Mouse (Mus musculus): Measurements from ENCODE around the gene Hspa12a.

The Hspa12a gene

GRCm38 (mm10) chr19:58942841-58943828 is at the start of gene Hspa12a, which contains the start of gene Eno4:
Hspa12a (minus strand) TSS chr19:58943654.
Eno4 (plus strand) TSS chr19:58943425.
- DNase-seq (ENCODE audit: low read depth in 2 of 2, low spot score in 2 of 2): peak; percentile 90 to 93

- no peak for DNase-seq (ENCODE audit: low read depth in 2 of 2, low spot score in 2 of 2)
Observed at GRCm38 (mm10) chr19:58981571-58981970, 38.1 kb upstream of the Hspa12a start.

GRCm38 (mm10) chr19:58980056-58980440 is 36.6 kb upstream of the Hspa12a start:
- no peak for DNase-seq (ENCODE audit: low read depth in 2 of 2, low spot score in 2 of 2)

GRCm38 (mm10) chr19:58979436-58980055 is 36.1 kb upstream of the Hspa12a start:
- no peak for DNase-seq (ENCODE audit: low read depth in 2 of 2, low spot score in 2 of 2)

- DNase-seq (ENCODE audit: low read depth in 2 of 2, low spot score in 2 of 2): no peak
Observed at GRCm38 (mm10) chr19:58978401-58979171, 35.1 kb upstream of the Hspa12a start.

GRCm38 (mm10) chr19:58975216-58975863 is 31.9 kb upstream of the Hspa12a start:
- DNase-seq (ENCODE audit: low read depth in 2 of 2, low spot score in 2 of 2): no peak

- DNase-seq (ENCODE audit: low read depth in 2 of 2, low spot score in 2 of 2): no peak
Observed at GRCm38 (mm10) chr19:58974126-58974525, 30.7 kb upstream of the Hspa12a start.

- no peak for DNase-seq (ENCODE audit: low read depth in 2 of 2, low spot score in 2 of 2)
Observed at GRCm38 (mm10) chr19:58970826-58971225, 27.4 kb upstream of the Hspa12a start.

GRCm38 (mm10) chr19:58968731-58969506 is 25.5 kb upstream of the Hspa12a start:
- no peak for DNase-seq (ENCODE audit: low read depth in 2 of 2, low spot score in 2 of 2)

- DNase-seq (ENCODE audit: low read depth in 2 of 2, low spot score in 2 of 2): no peak
Observed at GRCm38 (mm10) chr19:58963011-58963410, 19.6 kb upstream of the Hspa12a start.

GRCm38 (mm10) chr19:58954779-58955178 is 11.3 kb upstream of the Hspa12a start:
- DNase-seq (ENCODE audit: low read depth in 2 of 2, low spot score in 2 of 2): no peak

GRCm38 (mm10) chr19:58952236-58952635 is 8.8 kb upstream of the Hspa12a start:
- no peak for DNase-seq (ENCODE audit: low read depth in 2 of 2, low spot score in 2 of 2)

- DNase-seq (ENCODE audit: low read depth in 2 of 2, low spot score in 2 of 2): no peak
Observed at GRCm38 (mm10) chr19:58951521-58951920, 8.1 kb upstream of the Hspa12a start.

GRCm38 (mm10) chr19:58945959-58946358 is 2.5 kb upstream of the Hspa12a start:
- no peak for DNase-seq (ENCODE audit: low read depth in 2 of 2, low spot score in 2 of 2)

- DNase-seq (ENCODE audit: low read depth in 2 of 2, low spot score in 2 of 2): no peak
Observed at GRCm38 (mm10) chr19:58933062-58933461, 10.4 kb downstream of the Hspa12a start.

GRCm38 (mm10) chr19:58931081-58931800 is 12.2 kb downstream of the Hspa12a start:
- no peak for DNase-seq (ENCODE audit: low read depth in 2 of 2, low spot score in 2 of 2)

GRCm38 (mm10) chr19:58919148-58919547 is 24.3 kb downstream of the Hspa12a start:
- no peak for DNase-seq (ENCODE audit: low read depth in 2 of 2, low spot score in 2 of 2)

GRCm38 (mm10) chr19:58918597-58918996 is 24.9 kb downstream of the Hspa12a start:
- no peak for DNase-seq (ENCODE audit: low read depth in 2 of 2, low spot score in 2 of 2)

GRCm38 (mm10) chr19:58913301-58913700 is 30.2 kb downstream of the Hspa12a start:
- DNase-seq (ENCODE audit: low read depth in 2 of 2, low spot score in 2 of 2): no peak
